Mouse (Mus musculus) small intestine, adult 2 months (tissue): ENCODE measurements at regions not wholly inside any gene's neighbourhood (a gene's known extent, or its start where the extent isn't known, plus 50 kb on each side); places are given as distances from the start of the nearest gene placed in this dataset.

ENCODE experiments used
- CTCF ChIP-seq: fragments of 200-500 bp; IDR thresholded peaks from 2 replicates; pipeline ENCODE4 v1.5.1; 2012; ENCODE audit warnings: low read depth, mild to moderate bottlenecking, control low read depth, inconsistent platforms, low read length, moderate library complexity, mixed read lengths; ENCODE audit not compliant: insufficient replicate concordance, insufficient read length; ENCODE audit errors: extremely low read depth
- POLR2A ChIP-seq: fragments of 200-500 bp; IDR thresholded peaks from 2 replicates; pipeline ENCODE4 v1.6.1; 2012; ENCODE audit warnings: low read depth, mild to moderate bottlenecking, control low read depth, inconsistent platforms, low read length, moderate library complexity

DNA sequence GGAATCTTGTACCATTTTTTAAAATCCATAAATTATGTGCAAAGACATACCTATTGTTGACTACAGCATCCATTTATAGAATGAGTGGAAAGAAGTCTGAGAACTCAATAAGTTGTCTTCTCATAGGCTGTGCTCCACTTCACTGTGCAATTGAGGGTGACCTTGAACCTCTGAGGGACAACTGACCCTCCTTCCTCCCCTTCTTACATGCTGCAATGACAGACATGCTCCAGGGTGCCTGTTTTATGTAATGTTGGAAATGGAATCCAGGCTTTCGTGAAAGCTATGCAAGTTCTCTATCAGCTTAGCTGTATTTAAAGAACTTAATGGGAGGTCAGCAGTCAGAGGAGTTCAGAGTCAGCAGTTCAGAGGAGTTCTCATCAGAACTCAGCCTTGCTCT, 118.9 kb upstream of the Vegfc start:
- no peak for TF ChIP-seq POLR2A
- TF ChIP-seq CTCF = no peak
